Mouse (Mus musculus): ENCODE results near the gene Snx29. TPM values are rescaled to one million over a fixed set of nuclear protein-coding genes. Genes with fewer than 3 reads are reported as not detected.
A peak's percentile ranks its signal among the peaks of the same experiment; 100 is the strongest.

Gene Snx29
- polyA plus RNA-seq, 1 experiment from 2014 or later = 12.5 TPM

DNA sequence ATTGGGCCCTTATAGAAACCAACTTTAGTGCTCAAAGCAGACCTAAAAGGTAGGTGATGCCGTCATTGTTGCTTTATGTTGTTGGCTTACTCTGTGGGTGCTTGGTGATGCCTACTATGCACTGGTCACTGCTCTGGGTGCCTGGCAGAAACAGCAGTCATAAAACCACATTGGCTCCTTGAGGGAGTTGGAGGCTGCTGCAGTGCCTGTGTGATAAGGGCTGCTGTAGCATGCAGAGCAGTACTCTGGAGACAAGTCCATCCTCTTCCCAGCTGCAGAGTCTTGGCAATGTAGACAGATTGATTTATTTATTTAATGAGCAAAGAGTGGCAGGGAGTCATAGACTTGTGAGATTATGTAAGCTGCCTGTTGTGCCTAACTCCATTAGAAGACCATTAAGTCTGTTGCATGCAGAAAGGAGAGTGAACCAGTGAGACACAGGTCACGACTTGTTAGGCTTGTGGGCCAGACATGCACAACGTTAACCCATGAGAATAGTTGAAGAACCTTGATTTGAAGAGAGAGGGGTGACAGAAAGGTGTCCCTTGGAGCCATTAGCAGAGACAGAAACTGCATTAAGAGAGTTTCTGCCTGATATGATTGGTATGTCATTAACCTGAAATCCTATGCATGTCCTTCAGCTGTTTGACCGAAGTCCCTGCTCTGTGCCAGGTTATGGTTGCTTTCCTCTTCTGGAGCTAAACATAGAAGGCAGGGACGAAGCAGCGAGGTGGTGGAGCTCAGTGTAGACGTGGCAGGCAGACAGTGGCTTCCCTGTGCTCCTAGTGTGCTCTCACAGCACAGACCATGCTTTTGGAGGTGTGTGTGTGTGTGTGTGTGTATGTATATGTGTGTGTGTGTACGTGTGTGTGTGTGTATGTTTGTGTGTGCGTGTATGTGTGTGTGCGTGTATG lies 267.3 kb downstream of the Snx29 start:
- Histone ChIP-seq H3K27me3 (ENCODE audit: low read depth, poor library complexity, severe bottlenecking) (no peaks in the 10 kb centered on the region), H3K36me3 (no peaks in the 10 kb centered on the region), H3K4me1 (0 out of 2 replicates have a peak, but pooled peaks cover 4% of the 10 kb centered on the region), H3K4me3 (no peak overlapping the region), H3K9me3 (replicated peaks) (no peaks in the 10 kb centered on the region), H3K27ac (no peak overlapping the region)
- WGBS = 88% methylated on average over 10 of the region's 10 CpGs
- DNase-seq (ENCODE audit: low spot score) = no peak

DNA sequence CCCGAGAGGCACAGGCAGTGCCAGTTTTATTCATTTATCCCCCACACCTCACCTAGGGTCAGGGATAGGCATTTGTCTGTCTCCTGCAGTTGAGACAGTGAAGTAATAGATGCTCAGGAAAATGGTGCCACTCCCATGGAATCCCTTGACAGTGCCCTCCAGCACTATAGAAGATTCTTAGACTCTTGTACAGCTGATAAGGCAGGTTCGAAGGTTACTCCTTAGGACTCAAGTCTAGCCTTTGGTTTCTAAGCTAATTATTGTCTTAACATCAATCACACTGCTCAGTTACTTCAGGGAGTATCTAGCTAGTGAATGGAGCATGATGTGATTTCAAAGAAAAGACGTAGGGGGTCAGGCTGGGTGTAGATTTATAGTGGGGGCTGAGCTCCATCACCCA lies 273.9 kb downstream of the Snx29 start:
- peaks cover 12% of the 10 kb centered on the region; the same call in 1 of the 2 replicates for H3K4me1 ChIP-seq
- H3K4me3 ChIP-seq = no peak overlapping the region
- DNase-seq (ENCODE audit: low spot score) = no peak
- no peaks in the 10 kb centered on the region for H3K9me3 ChIP-seq (replicated peaks)
- no peaks in the 10 kb centered on the region for H3K27me3 ChIP-seq (ENCODE audit: low read depth, poor library complexity, severe bottlenecking)
- H3K36me3 ChIP-seq = no peaks in the 10 kb centered on the region
- H3K27ac ChIP-seq = no peak overlapping the region
- 91% methylated on average over 3 of the region's 3 CpGs for WGBS

DNA sequence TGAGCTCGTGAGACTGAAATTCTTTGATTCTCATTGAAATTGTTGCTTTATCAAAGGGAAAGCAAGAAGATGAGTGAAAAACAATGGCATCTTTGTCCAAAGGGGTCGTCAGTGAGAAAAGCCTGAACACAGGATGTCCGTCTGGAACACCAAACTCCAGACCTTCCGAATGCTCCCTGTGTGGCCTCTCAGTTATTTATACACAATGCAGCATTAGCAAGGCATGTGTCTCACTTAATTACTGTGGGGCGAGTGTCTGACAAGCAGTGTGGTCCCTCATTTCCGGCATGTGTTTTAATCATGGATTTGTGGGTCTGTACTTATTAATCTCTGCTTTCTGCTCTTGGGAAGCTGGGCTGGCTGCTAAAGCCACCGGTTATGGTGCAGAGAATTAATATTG lies 275.1 kb downstream of the Snx29 start:
- Histone ChIP-seq H3K9me3 (replicated peaks) (no peaks in the 10 kb centered on the region), H3K4me1 (peaks cover 12% of the 10 kb centered on the region; the same call in 1 of the 2 replicates), H3K36me3 (no peaks in the 10 kb centered on the region), H3K27ac (peak overlapping the region; percentile 66), H3K4me3 (no peak overlapping the region), H3K27me3 (ENCODE audit: low read depth, poor library complexity, severe bottlenecking) (no peaks in the 10 kb centered on the region)
- WGBS = 74% methylated on average over 7 of the region's 7 CpGs
- DNase-seq (ENCODE audit: low spot score) = no peak

- Histone ChIP-seq H3K27ac (no peak overlapping the region), H3K27me3 (ENCODE audit: low read depth, poor library complexity, severe bottlenecking) (no peaks in the 10 kb centered on the region), H3K4me3 (no peak overlapping the region), H3K4me1 (peaks cover 12% of the 10 kb centered on the region; the same call in 1 of the 2 replicates), H3K9me3 (replicated peaks) (no peaks in the 10 kb centered on the region), H3K36me3 (no peaks in the 10 kb centered on the region)
- DNase-seq (ENCODE audit: low spot score) = no peak
- WGBS = 81% methylated on average over 3 of the region's 3 CpGs
Measured at GRCm38 (mm10) chr16:11599523-11599922, 276.8 kb downstream of the Snx29 start.

- no peak for DNase-seq (ENCODE audit: low spot score)
- H3K9me3 ChIP-seq (replicated peaks) = no peaks in the 10 kb centered on the region
- H3K4me3 ChIP-seq = no peak overlapping the region
- H3K27me3 ChIP-seq (ENCODE audit: low read depth, poor library complexity, severe bottlenecking) = no peaks in the 10 kb centered on the region
- WGBS = 88% methylated on average over 1 of the region's 1 CpGs
- peaks cover 9% of the 10 kb centered on the region; the same call in 1 of the 2 replicates for H3K4me1 ChIP-seq
- H3K36me3 ChIP-seq = no peaks in the 10 kb centered on the region
- H3K27ac ChIP-seq = no peak overlapping the region
Measured at GRCm38 (mm10) chr16:11601336-11602082, 278.8 kb downstream of the Snx29 start.

GRCm38 (mm10) chr16:11603667-11604422 lies 281.1 kb downstream of the Snx29 start:
- no peaks in the 10 kb centered on the region for H3K36me3 ChIP-seq
- H3K27ac ChIP-seq = no peak overlapping the region
- no peaks in the 10 kb centered on the region for H3K4me1 ChIP-seq
- 84% methylated on average over 5 of the region's 5 CpGs for WGBS
- DNase-seq (ENCODE audit: low spot score) = peak; percentile 35
- H3K4me3 ChIP-seq = no peak overlapping the region
- H3K27me3 ChIP-seq (ENCODE audit: low read depth, poor library complexity, severe bottlenecking) = no peaks in the 10 kb centered on the region
- no peaks in the 10 kb centered on the region for H3K9me3 ChIP-seq (replicated peaks)

GRCm38 (mm10) chr16:11612526-11613126 lies 289.9 kb downstream of the Snx29 start:
- Histone ChIP-seq H3K4me3 (no peak overlapping the region), H3K27me3 (ENCODE audit: low read depth, poor library complexity, severe bottlenecking) (no peaks in the 10 kb centered on the region), H3K4me1 (no peaks in the 10 kb centered on the region), H3K9me3 (replicated peaks) (no peaks in the 10 kb centered on the region), H3K36me3 (no peaks in the 10 kb centered on the region), H3K27ac (no peak overlapping the region)
- DNase-seq (ENCODE audit: low spot score) = no peak
- WGBS = 86% methylated on average over 3 of the region's 3 CpGs

DNA sequence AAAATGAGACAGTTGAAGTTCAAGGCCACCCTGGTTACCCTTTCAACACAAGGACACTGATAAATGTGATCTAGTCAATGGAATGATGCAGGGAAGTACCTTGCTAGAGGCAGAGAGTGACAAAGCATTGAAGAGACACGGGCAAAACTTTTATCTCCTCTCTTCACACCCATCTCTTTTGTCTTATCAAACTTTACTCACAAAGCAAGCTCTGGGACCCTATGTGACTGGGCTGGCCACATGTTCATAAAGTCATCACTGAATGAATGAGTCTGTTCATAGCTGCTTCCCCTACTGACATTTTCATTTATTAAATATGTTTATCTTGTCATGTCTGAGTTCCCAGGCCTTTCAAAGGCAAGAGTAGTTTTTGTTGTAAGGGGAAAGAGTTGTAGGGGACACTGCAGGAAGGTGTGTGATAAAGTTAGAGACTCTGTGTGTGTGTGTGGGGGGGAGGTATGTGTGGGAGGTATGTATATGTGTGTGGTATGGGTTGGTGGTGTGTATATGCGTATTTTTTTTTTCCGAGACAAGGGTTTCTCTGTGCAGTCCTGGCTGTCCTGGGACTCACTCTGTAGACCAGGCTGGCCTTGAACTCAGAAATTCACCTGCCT lies 291.8 kb downstream of the Snx29 start:
- Histone ChIP-seq H3K27ac (no peak overlapping the region), H3K4me3 (no peak overlapping the region), H3K36me3 (no peaks in the 10 kb centered on the region), H3K9me3 (replicated peaks) (no peaks in the 10 kb centered on the region), H3K27me3 (ENCODE audit: low read depth, poor library complexity, severe bottlenecking) (no peaks in the 10 kb centered on the region), H3K4me1 (no peaks in the 10 kb centered on the region)
- no peak for DNase-seq (ENCODE audit: low spot score)
- 94% methylated on average over 3 of the region's 3 CpGs for WGBS

GRCm38 (mm10) chr16:11615633-11616032 lies 292.9 kb downstream of the Snx29 start:
- Histone ChIP-seq H3K27ac (no peak overlapping the region), H3K36me3 (no peaks in the 10 kb centered on the region), H3K9me3 (replicated peaks) (no peaks in the 10 kb centered on the region), H3K27me3 (ENCODE audit: low read depth, poor library complexity, severe bottlenecking) (no peaks in the 10 kb centered on the region), H3K4me1 (no peaks in the 10 kb centered on the region), H3K4me3 (no peak overlapping the region)
- WGBS = 69% methylated on average over 2 of the region's 2 CpGs
- DNase-seq (ENCODE audit: low spot score) = no peak

DNA sequence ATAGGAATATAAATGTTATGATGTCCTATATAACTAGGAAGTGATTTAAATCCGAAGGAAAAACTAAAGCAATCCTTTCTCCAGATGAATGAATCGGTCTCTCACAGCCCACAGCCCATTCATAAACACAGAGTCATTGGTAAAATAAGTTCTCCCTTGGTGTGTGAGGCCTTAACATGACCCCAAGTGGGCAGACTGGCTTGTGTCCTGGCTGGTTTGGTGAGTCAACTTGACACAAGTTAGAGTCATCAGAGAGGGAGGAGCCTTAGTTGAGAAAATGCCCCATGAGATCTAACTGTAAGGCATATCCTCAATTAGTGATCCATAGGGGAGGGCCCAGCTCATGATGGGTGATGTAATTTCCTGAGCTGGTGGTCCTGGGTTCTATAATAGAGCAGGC lies 297.2 kb downstream of the Snx29 start:
- no peak for DNase-seq (ENCODE audit: low spot score)
- no peaks in the 10 kb centered on the region for H3K27me3 ChIP-seq (ENCODE audit: low read depth, poor library complexity, severe bottlenecking)
- 91% methylated on average over 2 of the region's 2 CpGs for WGBS
- no peak overlapping the region for H3K4me3 ChIP-seq
- H3K4me1 ChIP-seq = no peaks in the 10 kb centered on the region
- H3K27ac ChIP-seq = no peak overlapping the region
- no peaks in the 10 kb centered on the region for H3K36me3 ChIP-seq
- H3K9me3 ChIP-seq (replicated peaks) = no peaks in the 10 kb centered on the region

GRCm38 (mm10) chr16:11621042-11621441 lies 298.3 kb downstream of the Snx29 start:
- WGBS = 87% methylated on average over 3 of the region's 3 CpGs
- H3K4me1 ChIP-seq = no peaks in the 10 kb centered on the region
- no peaks in the 10 kb centered on the region for H3K9me3 ChIP-seq (replicated peaks)
- DNase-seq (ENCODE audit: low spot score) = no peak
- H3K36me3 ChIP-seq = no peaks in the 10 kb centered on the region
- no peak overlapping the region for H3K27ac ChIP-seq
- H3K27me3 ChIP-seq (ENCODE audit: low read depth, poor library complexity, severe bottlenecking) = no peaks in the 10 kb centered on the region
- H3K4me3 ChIP-seq = no peak overlapping the region

- no peak overlapping the region for H3K27ac ChIP-seq
- 77% methylated on average over 1 of the region's 1 CpGs for WGBS
Measured at GRCm38 (mm10) chr16:11621664-11622063, 299.0 kb downstream of the Snx29 start.

More at GRCm38 (mm10) chr16:11621664-11622063, 299.0 kb downstream of the Snx29 start:
- no peak overlapping the region for H3K4me3 ChIP-seq
- no peaks in the 10 kb centered on the region for H3K27me3 ChIP-seq (ENCODE audit: low read depth, poor library complexity, severe bottlenecking)
- DNase-seq (ENCODE audit: low spot score) = no peak
- no peaks in the 10 kb centered on the region for H3K36me3 ChIP-seq
- H3K9me3 ChIP-seq (replicated peaks) = no peaks in the 10 kb centered on the region
- H3K4me1 ChIP-seq = no peaks in the 10 kb centered on the region
